In genomic region chr17:35077786-35078233, GRCm38 (mm10) we compare ENCODE assay signal across 8 mouse cellular contexts. TPM values are rescaled to one million over a fixed set of nuclear protein-coding genes. Genes with fewer than 3 reads are reported as not detected.
DNase-seq lines count a peak whose midpoint lies in the region; ATAC-seq lines count a peak whose summit lies in the region.

TSS of gene Ly6g6d (minus strand) at chr17:35078065.

- peak within 1 kb of the TSS; percentile 41 for H3K4me2 ChIP-seq in forebrain, embryonic 11.5 days (ENCODE audit: low read depth, low read length, severe bottlenecking)
- H3K4me2 ChIP-seq in hindbrain, embryonic 16.5 days (ENCODE audit: low read length), result peak within 1 kb of the TSS; percentile 32
- H3K4me2 ChIP-seq in liver, embryonic 12.5 days, result peak within 1 kb of the TSS; percentile 30

- no peak within 1 kb of the TSS for H3K27ac ChIP-seq in forebrain, embryonic 11.5 days (ENCODE audit: low read depth, low read length)
- H3K27ac ChIP-seq in hindbrain, embryonic 16.5 days (ENCODE audit: low read depth, low read length), result no peak within 1 kb of the TSS
- H3K27ac ChIP-seq in liver, embryonic 12.5 days, result peak within 1 kb of the TSS; percentile 83; the same call in 1 of the 2 replicates

- no peak within 1 kb of the TSS for H3K4me3 ChIP-seq in forebrain, embryonic 11.5 days (ENCODE audit: low read depth, low read length)
- no peak within 1 kb of the TSS; the same call in 1 of the 2 replicates for H3K4me3 ChIP-seq in hindbrain, embryonic 16.5 days (ENCODE audit: low read length)
- H3K4me3 ChIP-seq in liver, embryonic 12.5 days, result no peak within 1 kb of the TSS

- no peaks in the 10 kb centered on the region for H3K9me3 ChIP-seq in forebrain, embryonic 11.5 days (ENCODE audit: control insufficient read depth, low read length)
- H3K9me3 ChIP-seq in hindbrain, embryonic 16.5 days (ENCODE audit: control insufficient read depth, low read length), result no peaks in the 10 kb centered on the region
- no peaks in the 10 kb centered on the region for H3K9me3 ChIP-seq in liver, embryonic 12.5 days (replicated peaks)

- no peaks in the 10 kb centered on the region for H3K27me3 ChIP-seq in forebrain, embryonic 11.5 days (ENCODE audit: control insufficient read depth, insufficient read depth, low read length)
- no peaks in the 10 kb centered on the region for H3K27me3 ChIP-seq in hindbrain, embryonic 16.5 days (replicated peaks; ENCODE audit: control insufficient read depth, insufficient read depth, low read length)
- H3K27me3 ChIP-seq in liver, embryonic 12.5 days (replicated peaks), result peaks cover 40% of the 10 kb centered on the region

- peaks cover 11% of the 10 kb centered on the region; the same call in 1 of the 2 replicates for H3K4me1 ChIP-seq in forebrain, embryonic 11.5 days (replicated peaks; ENCODE audit: control insufficient read depth, insufficient read depth, low read length)
- H3K4me1 ChIP-seq in hindbrain, embryonic 16.5 days (ENCODE audit: control insufficient read depth, insufficient read depth, low read depth, low read length), result no peaks in the 10 kb centered on the region; the same call in 1 of the 2 replicates
- peaks cover 60% of the 10 kb centered on the region for H3K4me1 ChIP-seq in liver, embryonic 12.5 days

- 0 out of 2 replicates have a peak, but pooled peaks have one; percentile 51 for ATAC-seq in forebrain, embryonic 11.5 days (replicated peaks; ENCODE audit: low FRiP score)
- peak; percentile 69; the same call in 1 of the 2 replicates for ATAC-seq in hindbrain, embryonic 16.5 days
- ATAC-seq in liver, embryonic 12.5 days, result no peak
- ATAC-seq in monocyte, adult 5-6 weeks (replicated peaks; ENCODE audit: insufficient number of reproducible peaks, low FRiP score, low TSS enrichment, poor library complexity, severe bottlenecking), result peak; percentile 83
- no peak for ATAC-seq in erythroblast, adult 5-6 weeks (replicated peaks; ENCODE audit: low FRiP score, poor library complexity, severe bottlenecking)

- 8% methylated on average over 14 of the region's 14 CpGs for WGBS in forebrain, embryonic 11.5 days
- WGBS in hindbrain, embryonic 16.5 days, result 9% methylated on average over 14 of the region's 14 CpGs
- 19% methylated on average over 14 of the region's 14 CpGs for WGBS in liver, embryonic 12.5 days (ENCODE audit: insufficient replicate concordance)

- DNase-seq in ovary, postnatal 36 days (ENCODE audit: low spot score), result peak; percentile 61
- DNase-seq in ovary, postnatal 10 days (ENCODE audit: low spot score), result no peak
- no peak for DNase-seq in forebrain, embryonic 11.5 days (ENCODE audit: low spot score)
- no peak for DNase-seq in right cerebral cortex, adult 18-20 months

- H3K36me3 ChIP-seq in forebrain, embryonic 11.5 days (ENCODE audit: control insufficient read depth, insufficient read depth, low read length), result no peaks in the 10 kb centered on the region
- no peaks in the 10 kb centered on the region for H3K36me3 ChIP-seq in hindbrain, embryonic 16.5 days (ENCODE audit: control insufficient read depth, insufficient read depth, low read length)
- H3K36me3 ChIP-seq in liver, embryonic 12.5 days, result no peaks in the 10 kb centered on the region

- peak within 1 kb of the TSS; percentile 45 for H3K9ac ChIP-seq in forebrain, embryonic 11.5 days (ENCODE audit: low read length)
- H3K9ac ChIP-seq in hindbrain, embryonic 16.5 days (ENCODE audit: low read depth, low read length), result peak within 1 kb of the TSS; percentile 1; the same call in 1 of the 2 replicates
- no peak within 1 kb of the TSS; the same call in 1 of the 2 replicates for H3K9ac ChIP-seq in liver, embryonic 12.5 days

RNA-seq across cellular contexts. Expression of gene Ly6g6d, which starts in this region (rescaled TPM):
- polyA plus RNA-seq in forebrain, embryonic 11.5 days (2014; fragmentation: Nextera tagmentation; extraction: Ambion mirVana), result 1.7 and 1.8 TPM in 2 replicates
- polyA plus RNA-seq in hindbrain, embryonic 16.5 days (2015; fragmentation: Nextera tagmentation; extraction: Ambion mirVana), result 0.68 and 1.0 TPM in 2 replicates
- 0.36 and 0.53 TPM in 2 replicates for polyA plus RNA-seq in liver, embryonic 12.5 days (2016; fragmentation: Nextera tagmentation; extraction: Ambion mirVana)
- total RNA-seq in monocyte, adult 5-6 weeks (2017), result 2.3 TPM in 1 of 3 replicates, not detected in the others
- total RNA-seq in erythroblast, adult 5-6 weeks (2015; ENCODE audit: low replicate concordance), result not detected in 2 replicates
- 1.4 TPM in 1 of 2 replicates, not detected in the other for total RNA-seq in erythroblast, adult 5-6 weeks (2017; ENCODE audit: low replicate concordance)

Comparison
In these comparisons a context has a peak if more than half of its experiments do, and no peak if none do; other contexts are left out.
1. ATAC-seq: peak in forebrain, embryonic 11.5 days (single experiment), hindbrain, embryonic 16.5 days (single experiment) and monocyte, adult 5-6 weeks (single experiment); none in liver, embryonic 12.5 days (single experiment) and erythroblast, adult 5-6 weeks (single experiment).
2. Peak in every context shown above with its lines, with median percentiles within 50 percentile points of each other: H3K4me2 ChIP-seq.